Mouse (Mus musculus): ENCODE results near the gene Ube2a.
"Not testable (repeated sequence)": the region's sequence is repeated elsewhere in the genome, so short reads cannot be mapped to it uniquely, and the experiment has no call there.

- 0 out of 2 replicates have a peak, but pooled peaks have one; percentile 22 for TF ChIP-seq CTCF (conservative IDR thresholded peaks at IDR 0.05; ENCODE audit: low read length)
- TF ChIP-seq POU5F1, NANOG (IDR thresholded peaks at IDR 0.05; ENCODE audit: borderline replicate concordance, low read length): not testable (repeated sequence)
These were observed 25.2 kb downstream of the Ube2a start for GRCm38 (mm10) chrX:36898931-36899330.
